8 mouse cellular contexts compared by ENCODE assay signal in genomic region chr5:147402505-147402904, GRCm38 (mm10). TPM values are rescaled to one million over a fixed set of nuclear protein-coding genes. Genes with fewer than 3 reads are reported as not detected.
DNase-seq lines count a peak whose midpoint lies in the region; ATAC-seq lines count a peak whose summit lies in the region.

No protein-coding gene starts in this region.

- 24% methylated on average over 5 of the region's 5 CpGs for WGBS in intestine, embryonic 14.5 days
- 26% methylated on average over 5 of the region's 5 CpGs for WGBS in intestine, embryonic 16.5 days

- H3K4me3 ChIP-seq in intestine, embryonic 14.5 days (ENCODE audit: low read depth, low read length) = no peak overlapping the region
- H3K4me3 ChIP-seq in intestine, embryonic 16.5 days (ENCODE audit: low read length) = no peak overlapping the region

- intact Hi-C loops in left cerebral cortex, postnatal 14 days (cut with DNase I) = no loop called here

- DNase-seq in intestine, embryonic 14.5 days (ENCODE audit: low spot score) = peak; percentile 69
- DNase-seq in CD4-positive helper T cell, adult 2 months (ENCODE audit: low read depth, low spot score) = peak; percentile 19
- DNase-seq in ZHBTc4 (ENCODE audit: low read depth, low spot score) = peak; percentile 77
- peak; percentile 78 for DNase-seq in embryo, embryonic 11 days
- DNase-seq in left cerebral cortex, postnatal 14 days (ENCODE audit: low spot score in 2 of 2) = peak; percentile 44 to 66
- DNase-seq in ovary, postnatal 14 days (ENCODE audit: low spot score) = peak; percentile 32

- no peak overlapping the region for H3K4me2 ChIP-seq in intestine, embryonic 14.5 days (ENCODE audit: low read length)
- H3K4me2 ChIP-seq in intestine, embryonic 16.5 days (ENCODE audit: low read depth, low read length) = no peak overlapping the region

- H3K9ac ChIP-seq in intestine, embryonic 14.5 days (ENCODE audit: low read length) = no peak overlapping the region
- H3K9ac ChIP-seq in intestine, embryonic 16.5 days (ENCODE audit: low read depth, low read length) = no peak overlapping the region

- H3K36me3 ChIP-seq in intestine, embryonic 14.5 days (ENCODE audit: control insufficient read depth, insufficient read depth, low read length) = no peaks in the 10 kb centered on the region
- H3K36me3 ChIP-seq in intestine, embryonic 16.5 days (ENCODE audit: control insufficient read depth, insufficient read depth, low read length) = no peaks in the 10 kb centered on the region

- H3K4me1 ChIP-seq in intestine, embryonic 14.5 days (replicated peaks; ENCODE audit: control insufficient read depth, insufficient read depth, low read length) = peaks cover 8% of the 10 kb centered on the region; the same call in 1 of the 2 replicates
- no peaks in the 10 kb centered on the region for H3K4me1 ChIP-seq in intestine, embryonic 16.5 days (ENCODE audit: control insufficient read depth, insufficient read depth, low read length)

- no peak overlapping the region for H3K27ac ChIP-seq in intestine, embryonic 14.5 days (ENCODE audit: low read depth)
- H3K27ac ChIP-seq in intestine, embryonic 16.5 days (ENCODE audit: low read length) = no peak overlapping the region

- ATAC-seq in intestine, embryonic 14.5 days (replicated peaks; ENCODE audit: low FRiP score, low TSS enrichment, low read depth) = no peak
- ATAC-seq in intestine, embryonic 16.5 days = no peak
- no peak for ATAC-seq in erythroid progenitor cell, adult 5-6 weeks (replicated peaks; ENCODE audit: low FRiP score, poor library complexity, severe bottlenecking)

- no peaks in the 10 kb centered on the region for H3K9me3 ChIP-seq in intestine, embryonic 14.5 days (ENCODE audit: control insufficient read depth, low read length)
- no peaks in the 10 kb centered on the region for H3K9me3 ChIP-seq in intestine, embryonic 16.5 days (ENCODE audit: control insufficient read depth, low read length)

- H3K27me3 ChIP-seq in intestine, embryonic 14.5 days (replicated peaks; ENCODE audit: control insufficient read depth, insufficient read depth, low read length) = peaks cover 43% of the 10 kb centered on the region
- peaks cover 43% of the 10 kb centered on the region for H3K27me3 ChIP-seq in intestine, embryonic 16.5 days (replicated peaks; ENCODE audit: control insufficient read depth, insufficient read depth, low read length)

RNA-seq across cellular contexts. Expression of gene Flt3, which starts 2.2 kb away (rescaled TPM):
- 0.15 and 0.19 TPM in 2 replicates for polyA plus RNA-seq in intestine, embryonic 14.5 days (2014; fragmentation: Nextera tagmentation; extraction: Ambion mirVana)
- 0.31 and 0.32 TPM in 2 replicates for polyA plus RNA-seq in intestine, embryonic 16.5 days (2015; fragmentation: Nextera tagmentation; extraction: Ambion mirVana)
- total RNA-seq in left cerebral cortex, postnatal 14 days (2021) = 1 to 10 TPM; 3.7 to 4.4 TPM
- 1.4 and 2.1 TPM in 2 replicates for total RNA-seq in erythroid progenitor cell, adult 5-6 weeks (2015; ENCODE audit: low replicate concordance)
- 0.45 and 2.3 TPM in 2 replicates for total RNA-seq in erythroid progenitor cell, adult 5-6 weeks (2017; ENCODE audit: low replicate concordance)

RNA-seq across cellular contexts. Expression of gene Pan3, which starts 27.5 kb away (rescaled TPM):
- polyA plus RNA-seq in intestine, embryonic 14.5 days (2014; fragmentation: Nextera tagmentation; extraction: Ambion mirVana) = 75.0 and 83.4 TPM in 2 replicates
- 40.4 and 45.5 TPM in 2 replicates for polyA plus RNA-seq in intestine, embryonic 16.5 days (2015; fragmentation: Nextera tagmentation; extraction: Ambion mirVana)
- total RNA-seq in left cerebral cortex, postnatal 14 days (2021) = 10 to 100 TPM; 74.0 to 85.7 TPM
- total RNA-seq in erythroid progenitor cell, adult 5-6 weeks (2015; ENCODE audit: low replicate concordance) = 317 and 399 TPM in 2 replicates
- total RNA-seq in erythroid progenitor cell, adult 5-6 weeks (2017; ENCODE audit: low replicate concordance) = 157 and 205 TPM in 2 replicates

Comparison
In these comparisons a context has a peak if more than half of its experiments do, and no peak if none do; other contexts are left out.
1. DNase-seq: peak in every context shown above with its lines; median percentile 78 in embryo, embryonic 11 days; 77 in ZHBTc4; 69 in intestine, embryonic 14.5 days; 55 in left cerebral cortex, postnatal 14 days; 32 in ovary, postnatal 14 days; 19 in CD4-positive helper T cell, adult 2 months.